13 mouse cellular contexts compared by ENCODE assay signal in genomic region chr6:88976581-88976980, GRCm38 (mm10).
A peak's percentile ranks its signal among the peaks of the same experiment; 100 is the strongest.
DNase-seq lines count a peak whose midpoint lies in the region; ATAC-seq and TF ChIP-seq lines count a peak whose summit lies in the region.
"Had no signal": no experiment of that assay in that cellular context is flagged by ENCODE, and none has a peak within 500 bp of the region (broad histone marks: within the 10 kb centered on the region; RNA-seq: fewer than 3 reads in every experiment).

No protein-coding gene starts in this region.

- H3K27ac ChIP-seq in forebrain, embryonic 12.5 days: peak overlapping the region; percentile 89
- H3K27ac ChIP-seq in hindbrain, postnatal 0 days: 0 out of 2 replicates have a peak overlapping the region, but pooled peaks have one; percentile 32
- H3K27ac ChIP-seq in left cerebral cortex, adult 2 months: no peak overlapping the region
- H3K27ac ChIP-seq: limb, embryonic 10.5 days had no signal

- WGBS in forebrain, embryonic 12.5 days: 2% methylated on average over 13 of the region's 13 CpGs
- 4% methylated on average over 13 of the region's 13 CpGs for WGBS in hindbrain, postnatal 0 days

- DNase-seq in left cerebral cortex, postnatal 4 days: peak; percentile 36
- no peak for DNase-seq in left cerebral cortex, adult 18-20 months (ENCODE audit: low spot score in 2 of 2)
- peak; percentile 68 for DNase-seq in hindbrain, postnatal 0 days (ENCODE audit: low spot score)
- peak; percentile 69 for DNase-seq in retina, embryonic 14.5 days (ENCODE audit: low spot score)
- DNase-seq in kidney, postnatal 14 days: no peak
- no peak for DNase-seq in left cerebral cortex, adult 2 months (ENCODE audit: extremely low spot score in 1 of 2, low spot score in 2 of 2)
- DNase-seq: cerebellum, postnatal 36 days; heart, adult 18-20 months; liver, postnatal 0 days had no signal

- peaks cover 91% of the 10 kb centered on the region for H3K4me1 ChIP-seq in forebrain, embryonic 12.5 days
- H3K4me1 ChIP-seq in hindbrain, postnatal 0 days (ENCODE audit: insufficient read depth, low read length): peaks cover 20% of the 10 kb centered on the region

- H3K4me2 ChIP-seq in forebrain, embryonic 12.5 days: peak overlapping the region; percentile 15; the same call in 1 of the 2 replicates
- 0 out of 2 replicates have a peak overlapping the region, but pooled peaks have one; percentile 27 for H3K4me2 ChIP-seq in hindbrain, postnatal 0 days (ENCODE audit: low read depth, low read length)

- H3K4me3 ChIP-seq in forebrain, embryonic 12.5 days (replicated peaks): no peak overlapping the region
- no peak overlapping the region for H3K4me3 ChIP-seq in hindbrain, postnatal 0 days (ENCODE audit: low read length)
- H3K4me3 ChIP-seq in left cerebral cortex, adult 2 months: no peak overlapping the region
- H3K4me3 ChIP-seq: limb, embryonic 10.5 days; megakaryocyte, embryonic 14.5 days had no signal

- intact Hi-C loops in left cerebral cortex, postnatal 4 days (cut with DNase I): no loop called here
- intact Hi-C loops in left cerebral cortex, adult 2 months (cut with DNase I): loop anchor here (5.0 to 10.0 kb wide), 3 partner anchors 258 to 576 kb away; partner anchors contain the start of gene Plxna1

- no peaks in the 10 kb centered on the region for H3K9me3 ChIP-seq in forebrain, embryonic 12.5 days
- no peaks in the 10 kb centered on the region for H3K9me3 ChIP-seq in hindbrain, postnatal 0 days (ENCODE audit: low read length)
- H3K9me3 ChIP-seq: limb, embryonic 10.5 days; megakaryocyte, embryonic 14.5 days had no signal

- ATAC-seq in forebrain, embryonic 12.5 days (ENCODE audit: low FRiP score): peak; percentile 51
- no peak for ATAC-seq in hindbrain, postnatal 0 days
- no peak for ATAC-seq in megakaryocyte, adult 5-6 weeks (ENCODE audit: poor library complexity, severe bottlenecking)
- ATAC-seq: liver, postnatal 0 days had no signal

- H3K9ac ChIP-seq in forebrain, embryonic 12.5 days: no peak overlapping the region
- no peak overlapping the region for H3K9ac ChIP-seq in hindbrain, postnatal 0 days (replicated peaks; ENCODE audit: low read length)
- H3K9ac ChIP-seq: liver, postnatal 0 days had no signal

- TF ChIP-seq CTCF in hindbrain, postnatal 0 days (IDR thresholded peaks at IDR 0.05; ENCODE audit: low read depth): no peak
- TF ChIP-seq CTCF in left cerebral cortex, adult 2 months (IDR thresholded peaks at IDR 0.05): no peak

- peaks cover 53% of the 10 kb centered on the region for H3K27me3 ChIP-seq in forebrain, embryonic 12.5 days
- no peaks in the 10 kb centered on the region for H3K27me3 ChIP-seq in hindbrain, postnatal 0 days (ENCODE audit: insufficient read depth, low read length)

- H3K36me3 ChIP-seq in forebrain, embryonic 12.5 days (replicated peaks): no peaks in the 10 kb centered on the region
- no peaks in the 10 kb centered on the region for H3K36me3 ChIP-seq in hindbrain, postnatal 0 days (ENCODE audit: insufficient read depth, low read length)
- H3K36me3 ChIP-seq: limb, embryonic 10.5 days had no signal

Comparison
In these comparisons a context has a peak if more than half of its experiments do, and no peak if none do; other contexts are left out.
1. DNase-seq: peak in left cerebral cortex, postnatal 4 days (single experiment), hindbrain, postnatal 0 days (single experiment) and retina, embryonic 14.5 days (single experiment); none in left cerebral cortex, adult 18-20 months (0 of 2), kidney, postnatal 14 days (single experiment) and left cerebral cortex, adult 2 months (0 of 2).